30 mouse cellular contexts compared by ENCODE assay signal in genomic region chr9:76364874-76365273, GRCm38 (mm10). TPM values are rescaled to one million over a fixed set of nuclear protein-coding genes. Genes with fewer than 3 reads are reported as not detected.
DNase-seq lines count a peak whose midpoint lies in the region; ATAC-seq and TF ChIP-seq lines count a peak whose summit lies in the region.
"Had no signal": no experiment of that assay in that cellular context is flagged by ENCODE, and none has a peak within 500 bp of the region (broad histone marks: within the 10 kb centered on the region; RNA-seq: fewer than 3 reads in every experiment).

No protein-coding gene starts in this region.

- peak; percentile 33; the same call in 1 of the 2 replicates for ATAC-seq in neutrophil, adult 5-6 weeks (ENCODE audit: extremely low read depth, insufficient number of reproducible peaks, low FRiP score, poor library complexity, severe bottlenecking)
- ATAC-seq: forebrain, embryonic 15.5 days had no signal

- H3K36me3 ChIP-seq in spleen, adult 2 months (ENCODE audit: control insufficient read depth, insufficient read depth, low read length): no peaks in the 10 kb centered on the region
- H3K36me3 ChIP-seq in hindbrain, embryonic 10.5 days: no peaks in the 10 kb centered on the region
- H3K36me3 ChIP-seq: embryonic facial prominence, embryonic 10.5 days; embryonic facial prominence, embryonic 13.5 days; forebrain, embryonic 12.5 days; forebrain, embryonic 15.5 days; heart, embryonic 10.5 days; heart, embryonic 13.5 days; hindbrain, embryonic 12.5 days; hindbrain, embryonic 15.5 days had no signal

- no peak for TF ChIP-seq POLR2A in spleen, adult 2 months (IDR thresholded peaks at IDR 0.05; ENCODE audit: low read depth, low read length)

- no peak overlapping the region for H3K4me3 ChIP-seq in spleen, adult 2 months (ENCODE audit: extremely low read depth, insufficient read depth, insufficient read length)
- H3K4me3 ChIP-seq in hindbrain, embryonic 10.5 days: no peak overlapping the region
- H3K4me3 ChIP-seq: embryonic facial prominence, embryonic 10.5 days; embryonic facial prominence, embryonic 13.5 days; erythroblast, embryonic 14.5 days; forebrain, embryonic 12.5 days; forebrain, embryonic 15.5 days; heart, adult 2 months; heart, embryonic 10.5 days; heart, embryonic 13.5 days; hindbrain, embryonic 12.5 days; hindbrain, embryonic 15.5 days had no signal

- H3K9me3 ChIP-seq in hindbrain, embryonic 10.5 days: no peaks in the 10 kb centered on the region
- H3K9me3 ChIP-seq: embryonic facial prominence, embryonic 10.5 days; embryonic facial prominence, embryonic 13.5 days; forebrain, embryonic 12.5 days; forebrain, embryonic 15.5 days; heart, embryonic 10.5 days; heart, embryonic 13.5 days; hindbrain, embryonic 12.5 days; hindbrain, embryonic 15.5 days had no signal

- no peak overlapping the region for H3K27ac ChIP-seq in spleen, adult 2 months (ENCODE audit: insufficient read depth, low read length)
- no peak overlapping the region for H3K27ac ChIP-seq in hindbrain, embryonic 10.5 days
- H3K27ac ChIP-seq: embryonic facial prominence, embryonic 10.5 days; embryonic facial prominence, embryonic 13.5 days; forebrain, embryonic 12.5 days; forebrain, embryonic 15.5 days; heart, adult 2 months; heart, embryonic 10.5 days; heart, embryonic 13.5 days; hindbrain, embryonic 12.5 days; hindbrain, embryonic 15.5 days had no signal

- TF ChIP-seq CTCF in spleen, adult 2 months (IDR thresholded peaks at IDR 0.05; ENCODE audit: extremely low read depth, insufficient read depth, insufficient read length, insufficient replicate concordance): no peak

- H3K27me3 ChIP-seq in spleen, adult 2 months (ENCODE audit: control insufficient read depth, insufficient read depth, low read length): no peaks in the 10 kb centered on the region
- no peaks in the 10 kb centered on the region for H3K27me3 ChIP-seq in hindbrain, embryonic 10.5 days (ENCODE audit: insufficient read depth, poor library complexity, severe bottlenecking)
- H3K27me3 ChIP-seq: embryonic facial prominence, embryonic 13.5 days; forebrain, embryonic 12.5 days; forebrain, embryonic 15.5 days; heart, embryonic 13.5 days; hindbrain, embryonic 12.5 days; hindbrain, embryonic 15.5 days had no signal

- WGBS in spleen, adult 2 months: 55% methylated on average over 6 of the region's 6 CpGs
- 89% methylated on average over 6 of the region's 6 CpGs for WGBS in hindbrain, embryonic 10.5 days

- DNase-seq in spleen, adult 2 months (ENCODE audit: low read depth in 1 of 2, low spot score in 2 of 2): peak; percentile 23 to 49
- DNase-seq in spleen, adult 18-20 months: no peak
- peak; percentile 17 to 28 for DNase-seq in B cell, adult 2 months
- no peak for DNase-seq in heart, adult 11 months
- DNase-seq in hindbrain, embryonic 10.5 days (ENCODE audit: low spot score): no peak
- DNase-seq: adrenal gland, adult 2 months; adrenal gland, postnatal 14 days; cerebellum, adult 11 months; cerebellum, adult 2 months; cerebellum, adult 9-11 months; cerebellum, postnatal 25 days; embryo, embryonic 11 days; gastrocnemius, postnatal 25 days; heart, adult 2 months; heart, postnatal 14 days; heart, postnatal 4 days had no signal

- H3K4me1 ChIP-seq in spleen, adult 2 months (ENCODE audit: control insufficient read depth, insufficient read depth, insufficient read length): peaks cover 5% of the 10 kb centered on the region; the same call in 1 of the 2 replicates
- H3K4me1 ChIP-seq in hindbrain, embryonic 10.5 days (replicated peaks): no peaks in the 10 kb centered on the region
- H3K4me1 ChIP-seq: embryonic facial prominence, embryonic 10.5 days; embryonic facial prominence, embryonic 13.5 days; forebrain, embryonic 12.5 days; forebrain, embryonic 15.5 days; heart, embryonic 10.5 days; heart, embryonic 13.5 days; hindbrain, embryonic 12.5 days; hindbrain, embryonic 15.5 days had no signal

RNA-seq across cellular contexts. Expression of gene Hcrtr2, which starts 41.2 kb away (rescaled TPM):
- 0.61 and 0.95 TPM in 2 replicates for polyA plus RNA-seq in spleen, adult 2 months (2012; rRNA removed)
- total RNA-seq in neutrophil, adult 5-6 weeks (2017): 7.4 and 8.5 TPM in 2 replicates
- 0.39 and 0.46 TPM in 2 replicates for polyA plus RNA-seq in hindbrain, embryonic 10.5 days (2016; fragmentation: Nextera tagmentation; extraction: Ambion mirVana)
- total RNA-seq: gastrocnemius, adult 8-10 months; gastrocnemius, postnatal 25 days; heart, adult 2 months; heart, postnatal 14 days; heart, postnatal 4 days; MEL had no signal
- polyA plus RNA-seq: erythroblast, embryonic 14.5 days; gonadal fat pad, adult 2 months; heart, adult 2 months; heart, embryonic 16.5 days had no signal

Comparison
In these comparisons a context has a peak if more than half of its experiments do, and no peak if none do; other contexts are left out.
1. DNase-seq: peak in spleen, adult 2 months (2 of 2) and B cell, adult 2 months (2 of 2); none in spleen, adult 18-20 months (0 of 2), heart, adult 11 months (single experiment) and hindbrain, embryonic 10.5 days (single experiment).